Mouse (Mus musculus): ENCODE measurements at regions not wholly inside any gene's neighbourhood (a gene's known extent, or its start where the extent isn't known, plus 50 kb on each side); places are given as distances from the start of the nearest gene placed in this dataset.

DNA sequence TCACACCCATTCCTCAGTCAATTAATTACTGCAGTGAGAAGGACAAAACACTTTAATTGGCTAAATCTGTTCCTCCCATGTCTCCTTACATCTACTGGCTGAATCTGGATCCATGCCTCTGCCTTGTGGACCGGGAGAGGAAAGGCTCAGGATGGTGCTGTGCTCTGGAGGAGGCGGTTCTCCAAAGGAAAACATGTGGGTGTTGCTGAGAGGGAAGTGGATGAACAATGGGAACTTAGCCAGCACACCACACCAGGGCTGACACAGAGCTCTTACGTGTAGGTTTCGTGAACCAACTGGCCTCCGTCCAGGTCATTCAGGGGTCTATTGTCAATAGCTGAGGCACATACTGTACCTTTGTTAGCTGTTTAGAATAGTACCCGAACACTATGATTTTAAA, 69.3 kb upstream of the Tcf12 start:
- TF ChIP-seq CTCF (IDR thresholded peaks at IDR 0.05; ENCODE audit: low read depth) (no peak), EP300 (IDR thresholded peaks at IDR 0.05; ENCODE audit: low read depth) (no peak)
- ATAC-seq: no peak
- no peak overlapping the region for H3K9ac ChIP-seq (replicated peaks)
- no peaks in the 10 kb centered on the region for H3K36me3 ChIP-seq (replicated peaks; ENCODE audit: insufficient read depth, low read length)
- H3K27ac ChIP-seq (ENCODE audit: low read depth): no peak overlapping the region
- H3K4me3 ChIP-seq (ENCODE audit: low read depth, low read length): no peak overlapping the region
- H3K4me2 ChIP-seq (ENCODE audit: low read depth, low read length): no peak overlapping the region
- 62% methylated on average over 6 of the region's 6 CpGs for WGBS (ENCODE audit: insufficient replicate concordance)
- H3K4me1 ChIP-seq (ENCODE audit: insufficient read depth): no peaks in the 10 kb centered on the region
- no peaks in the 10 kb centered on the region for H3K27me3 ChIP-seq (ENCODE audit: insufficient read depth, low read length)
- no peak for DNase-seq
- no peaks in the 10 kb centered on the region for H3K9me3 ChIP-seq (ENCODE audit: low read length)

DNA sequence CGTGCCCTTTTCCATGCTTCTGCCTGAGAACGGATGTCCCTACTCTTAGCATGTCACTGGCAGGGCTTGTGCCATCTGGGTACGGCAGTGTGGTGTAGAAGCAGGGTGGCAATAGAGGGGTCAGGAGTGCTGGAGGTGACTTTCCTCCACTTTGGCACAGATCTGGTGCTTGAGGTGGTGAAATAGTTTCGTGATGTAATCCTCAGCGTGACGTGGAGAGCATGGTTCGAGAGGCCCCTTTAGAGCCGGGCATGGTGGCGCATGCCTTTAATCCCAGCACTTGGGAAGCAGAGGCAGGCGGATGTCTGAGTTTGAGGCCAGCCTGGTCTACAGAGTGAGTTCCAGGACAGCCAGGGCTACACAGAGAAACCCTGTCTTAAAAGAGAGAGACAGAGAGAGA, 71.7 kb upstream of the Tcf12 start:
- Histone ChIP-seq H3K4me1 (ENCODE audit: insufficient read depth) (no peaks in the 10 kb centered on the region), H3K4me3 (ENCODE audit: low read depth, low read length) (no peak overlapping the region), H3K9me3 (ENCODE audit: low read length) (no peaks in the 10 kb centered on the region), H3K9ac (replicated peaks) (no peak overlapping the region), H3K27me3 (ENCODE audit: insufficient read depth, low read length) (no peaks in the 10 kb centered on the region), H3K4me2 (ENCODE audit: low read depth, low read length) (no peak overlapping the region), H3K36me3 (replicated peaks; ENCODE audit: insufficient read depth, low read length) (no peaks in the 10 kb centered on the region), H3K27ac (ENCODE audit: low read depth) (no peak overlapping the region)
- ATAC-seq (no peak), DNase-seq (no peak)
- no peak for TF ChIP-seq CTCF (IDR thresholded peaks at IDR 0.05; ENCODE audit: low read depth)
- no peak for TF ChIP-seq EP300 (IDR thresholded peaks at IDR 0.05; ENCODE audit: low read depth)
- WGBS (ENCODE audit: insufficient replicate concordance): 84% methylated on average over 10 of the region's 10 CpGs

DNA sequence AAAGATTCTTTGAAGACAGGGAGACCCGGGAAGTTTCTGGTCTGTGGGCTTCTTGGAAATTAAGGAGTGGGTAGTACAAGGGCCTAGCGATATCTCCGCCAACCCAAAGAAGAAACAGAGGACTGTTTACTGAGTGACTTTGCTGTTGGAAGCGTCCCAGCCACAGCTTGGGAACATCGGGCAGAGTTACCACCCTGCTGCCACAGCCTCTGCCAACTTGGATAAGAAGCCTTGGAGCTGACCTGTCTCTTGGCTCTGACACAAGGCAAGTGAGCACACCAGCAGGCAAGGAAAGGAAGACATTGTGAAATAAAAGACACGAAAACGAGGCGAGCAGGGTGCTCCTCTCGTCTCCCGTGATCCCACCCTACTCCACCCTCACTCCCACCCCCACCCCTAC, 72.3 kb upstream of the Tcf12 start:
- H3K27me3 ChIP-seq (ENCODE audit: insufficient read depth, low read length): no peaks in the 10 kb centered on the region
- no peak overlapping the region for H3K27ac ChIP-seq (ENCODE audit: low read depth)
- H3K4me2 ChIP-seq (ENCODE audit: low read depth, low read length): no peak overlapping the region
- H3K9ac ChIP-seq (replicated peaks): no peak overlapping the region
- H3K36me3 ChIP-seq (replicated peaks; ENCODE audit: insufficient read depth, low read length): no peaks in the 10 kb centered on the region
- H3K9me3 ChIP-seq (ENCODE audit: low read length): no peaks in the 10 kb centered on the region
- DNase-seq: no peak
- no peak overlapping the region for H3K4me3 ChIP-seq (ENCODE audit: low read depth, low read length)
- no peaks in the 10 kb centered on the region for H3K4me1 ChIP-seq (ENCODE audit: insufficient read depth)
- TF ChIP-seq EP300 (IDR thresholded peaks at IDR 0.05; ENCODE audit: low read depth): no peak
- no peak for TF ChIP-seq CTCF (IDR thresholded peaks at IDR 0.05; ENCODE audit: low read depth)
- ATAC-seq: no peak
- 77% methylated on average over 10 of the region's 10 CpGs for WGBS (ENCODE audit: insufficient replicate concordance)

DNA sequence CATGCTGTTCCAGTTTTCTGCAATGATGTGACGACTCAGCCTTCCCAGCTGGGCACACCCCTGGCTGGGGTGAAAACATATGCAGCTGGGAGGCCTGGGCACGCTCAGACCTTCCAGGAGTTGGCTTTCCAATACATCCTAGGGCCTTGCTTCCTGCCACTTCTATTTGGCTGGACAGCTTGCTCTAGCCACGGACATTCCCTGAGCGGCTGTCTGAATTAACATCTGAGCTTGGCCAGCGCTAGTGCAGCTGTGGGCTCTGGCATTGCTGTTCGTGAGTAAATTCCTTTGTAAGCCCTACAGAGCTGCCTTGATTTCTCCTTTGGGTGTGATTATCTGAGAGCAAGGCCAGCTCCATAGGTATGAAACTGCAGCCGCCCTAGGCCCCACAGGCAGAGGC, 78.2 kb upstream of the Tcf12 start:
- WGBS (ENCODE audit: insufficient replicate concordance): 85% methylated on average over 7 of the region's 7 CpGs
- no peak for ATAC-seq

DNA sequence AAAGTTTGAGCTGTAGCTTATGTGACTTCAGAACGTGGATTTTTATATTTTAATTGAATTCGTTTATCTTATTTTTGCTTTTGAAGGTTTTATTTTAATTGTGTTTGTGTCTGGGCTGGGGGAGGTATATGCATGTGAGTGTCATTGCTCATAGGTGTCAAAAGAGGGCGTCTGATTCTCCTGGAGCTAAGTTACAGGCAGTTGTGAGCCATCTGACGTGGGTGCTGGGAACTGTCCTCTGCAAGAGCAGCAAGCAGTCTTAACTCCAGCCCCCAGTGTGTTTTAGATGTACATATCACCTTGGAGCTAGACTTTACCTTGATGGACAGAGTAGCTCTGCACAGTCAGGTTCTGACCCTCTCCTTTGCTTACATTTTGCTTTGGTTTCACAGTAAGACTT, 79.0 kb upstream of the Tcf12 start:
- Histone ChIP-seq H3K27me3 (ENCODE audit: insufficient read depth, low read length) (no peaks in the 10 kb centered on the region), H3K4me3 (ENCODE audit: low read depth, low read length) (no peak overlapping the region), H3K4me2 (ENCODE audit: low read depth, low read length) (no peak overlapping the region), H3K4me1 (ENCODE audit: insufficient read depth) (no peaks in the 10 kb centered on the region), H3K36me3 (replicated peaks; ENCODE audit: insufficient read depth, low read length) (no peaks in the 10 kb centered on the region), H3K27ac (ENCODE audit: low read depth) (no peak overlapping the region), H3K9me3 (ENCODE audit: low read length) (no peaks in the 10 kb centered on the region), H3K9ac (replicated peaks) (no peak overlapping the region)
- WGBS (ENCODE audit: insufficient replicate concordance): 65% methylated on average over 4 of the region's 4 CpGs
- ATAC-seq (no peak), DNase-seq (no peak)
- TF ChIP-seq EP300 (IDR thresholded peaks at IDR 0.05; ENCODE audit: low read depth) (no peak), CTCF (IDR thresholded peaks at IDR 0.05; ENCODE audit: low read depth) (no peak)

More for the DNA sequence above, 78.2 kb upstream of the Tcf12 start:
- no peaks in the 10 kb centered on the region for H3K36me3 ChIP-seq (replicated peaks; ENCODE audit: insufficient read depth, low read length)
- H3K9me3 ChIP-seq (ENCODE audit: low read length): no peaks in the 10 kb centered on the region
- no peak overlapping the region for H3K9ac ChIP-seq (replicated peaks)
- no peaks in the 10 kb centered on the region for H3K27me3 ChIP-seq (ENCODE audit: insufficient read depth, low read length)
- DNase-seq: no peak
- H3K4me1 ChIP-seq (ENCODE audit: insufficient read depth): no peaks in the 10 kb centered on the region
- H3K27ac ChIP-seq (ENCODE audit: low read depth): no peak overlapping the region
- TF ChIP-seq CTCF (IDR thresholded peaks at IDR 0.05; ENCODE audit: low read depth): no peak
- no peak for TF ChIP-seq EP300 (IDR thresholded peaks at IDR 0.05; ENCODE audit: low read depth)
- H3K4me2 ChIP-seq (ENCODE audit: low read depth, low read length): no peak overlapping the region
- H3K4me3 ChIP-seq (ENCODE audit: low read depth, low read length): no peak overlapping the region

DNA sequence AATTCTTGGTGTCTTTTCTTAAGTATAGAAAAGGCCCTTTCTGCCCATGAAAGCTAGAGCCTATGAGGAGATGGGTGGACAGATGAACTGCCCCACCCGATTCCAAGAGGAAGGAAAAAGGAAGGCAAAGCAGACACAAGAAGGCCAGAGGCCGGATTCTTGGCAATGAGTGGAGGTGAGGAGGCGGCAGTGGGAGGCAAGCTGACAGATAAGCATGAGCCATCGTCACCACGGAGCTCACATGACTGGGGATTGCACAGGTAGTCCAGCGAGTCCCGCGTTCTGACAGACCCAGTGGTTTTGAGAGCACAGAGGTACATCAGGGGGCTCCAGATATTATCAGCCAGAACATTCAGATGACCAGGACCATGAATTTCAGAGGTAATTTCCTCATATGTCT, 79.4 kb upstream of the Tcf12 start:
- ATAC-seq: no peak
- Histone ChIP-seq H3K9me3 (ENCODE audit: low read length) (no peaks in the 10 kb centered on the region), H3K4me1 (ENCODE audit: insufficient read depth) (no peaks in the 10 kb centered on the region), H3K27ac (ENCODE audit: low read depth) (no peak overlapping the region), H3K4me3 (ENCODE audit: low read depth, low read length) (no peak overlapping the region), H3K4me2 (ENCODE audit: low read depth, low read length) (no peak overlapping the region), H3K9ac (replicated peaks) (no peak overlapping the region), H3K27me3 (ENCODE audit: insufficient read depth, low read length) (no peaks in the 10 kb centered on the region), H3K36me3 (replicated peaks; ENCODE audit: insufficient read depth, low read length) (no peaks in the 10 kb centered on the region)
- TF ChIP-seq EP300 (IDR thresholded peaks at IDR 0.05; ENCODE audit: low read depth): no peak
- no peak for TF ChIP-seq CTCF (IDR thresholded peaks at IDR 0.05; ENCODE audit: low read depth)
- 81% methylated on average over 8 of the region's 8 CpGs for WGBS (ENCODE audit: insufficient replicate concordance)
- DNase-seq: no peak

Data from liver, postnatal 0 days (tissue).